In the genomic region with DNA sequence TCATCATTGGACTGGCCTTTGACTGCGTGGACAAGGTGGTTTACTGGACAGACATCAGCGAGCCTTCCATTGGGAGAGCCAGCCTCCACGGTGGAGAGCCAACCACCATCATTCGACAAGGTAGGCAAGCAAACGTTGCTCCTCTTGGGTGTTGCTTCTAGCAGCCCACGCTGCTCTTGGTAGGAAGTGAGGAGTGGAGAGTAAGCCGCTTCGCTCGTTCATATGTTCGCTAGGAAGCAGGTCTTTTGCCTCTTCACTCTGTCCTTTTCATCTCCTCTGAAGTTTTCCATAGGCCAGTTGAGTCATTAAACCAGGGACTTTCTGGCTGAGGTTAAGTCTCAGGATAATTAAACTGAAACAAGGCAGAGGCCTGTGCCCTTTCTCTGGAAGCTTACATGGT, we compare ENCODE assay signal across 26 mouse cellular contexts.
DNase-seq lines count a peak whose midpoint lies in the region; ATAC-seq and TF ChIP-seq lines count a peak whose summit lies in the region.
"Had no signal": no experiment of that assay in that cellular context is flagged by ENCODE, and none has a peak within 500 bp of the region (broad histone marks: within the 10 kb centered on the region; RNA-seq: fewer than 3 reads in every experiment).

No protein-coding gene starts in this region.

- peaks cover 43% of the 10 kb centered on the region for H3K36me3 ChIP-seq in kidney, embryonic 15.5 days
- H3K36me3 ChIP-seq: forebrain, embryonic 12.5 days; forebrain, embryonic 15.5 days had no signal

- peak overlapping the region; percentile 83 for H3K27ac ChIP-seq in gastrocnemius, adult 2 months
- peak overlapping the region; percentile 87; the same call in 1 of the 2 replicates for H3K27ac ChIP-seq in kidney, embryonic 15.5 days
- H3K27ac ChIP-seq: embryonic facial prominence, embryonic 12.5 days; embryonic facial prominence, embryonic 15.5 days; forebrain, embryonic 12.5 days; forebrain, embryonic 15.5 days; heart, embryonic 10.5 days; heart, embryonic 13.5 days; hindbrain, embryonic 14.5 days; hindbrain, postnatal 0 days had no signal

- H3K4me2 ChIP-seq in kidney, embryonic 15.5 days = no peak overlapping the region
- H3K4me2 ChIP-seq: embryonic facial prominence, embryonic 12.5 days; embryonic facial prominence, embryonic 15.5 days; forebrain, embryonic 12.5 days; forebrain, embryonic 15.5 days; heart, embryonic 13.5 days; hindbrain, embryonic 14.5 days had no signal

- H3K9ac ChIP-seq in kidney, embryonic 15.5 days = no peak overlapping the region
- H3K9ac ChIP-seq: embryonic facial prominence, embryonic 12.5 days; embryonic facial prominence, embryonic 15.5 days; forebrain, embryonic 12.5 days; forebrain, embryonic 15.5 days; heart, embryonic 13.5 days; hindbrain, embryonic 14.5 days had no signal

- peaks cover 22% of the 10 kb centered on the region for H3K4me1 ChIP-seq in kidney, embryonic 15.5 days
- H3K4me1 ChIP-seq: embryonic facial prominence, embryonic 12.5 days; embryonic facial prominence, embryonic 15.5 days; forebrain, embryonic 12.5 days; forebrain, embryonic 15.5 days; heart, embryonic 10.5 days had no signal

- intact Hi-C loops in gastrocnemius, adult 2 months (cut with DNase I) = no loop called here
- intact Hi-C loops in gastrocnemius, postnatal 14 days (cut with DNase I; ENCODE audit: low total_unique reads) = no loop called here

- H3K4me3 ChIP-seq in gastrocnemius, adult 2 months = no peak overlapping the region
- H3K4me3 ChIP-seq in kidney, embryonic 15.5 days (replicated peaks) = no peak overlapping the region
- H3K4me3 ChIP-seq: embryonic facial prominence, embryonic 12.5 days; embryonic facial prominence, embryonic 15.5 days; erythroblast, embryonic 14.5 days; forebrain, embryonic 12.5 days; forebrain, embryonic 15.5 days; heart, embryonic 10.5 days; heart, embryonic 13.5 days had no signal

- TF ChIP-seq CTCF in gastrocnemius, adult 2 months (IDR thresholded peaks at IDR 0.05) = no peak

- no peak for ATAC-seq in kidney, embryonic 15.5 days (replicated peaks; ENCODE audit: low FRiP score)
- ATAC-seq in activated CD4-positive, CD25-positive, alpha-beta regulatory T cell, adult 4 months = peak; percentile 73
- peak; percentile 83 for ATAC-seq in inflammation-experienced regulatory T-cells, adult 6 months
- ATAC-seq: forebrain, embryonic 15.5 days; hindbrain, postnatal 0 days had no signal

- H3K27me3 ChIP-seq in kidney, embryonic 15.5 days = no peaks in the 10 kb centered on the region
- H3K27me3 ChIP-seq: embryonic facial prominence, embryonic 12.5 days; embryonic facial prominence, embryonic 15.5 days; forebrain, embryonic 12.5 days; forebrain, embryonic 15.5 days; heart, embryonic 13.5 days had no signal

- no peaks in the 10 kb centered on the region for H3K9me3 ChIP-seq in kidney, embryonic 15.5 days (replicated peaks)
- H3K9me3 ChIP-seq: embryonic facial prominence, embryonic 12.5 days; embryonic facial prominence, embryonic 15.5 days; forebrain, embryonic 12.5 days; forebrain, embryonic 15.5 days; heart, embryonic 10.5 days; heart, embryonic 13.5 days had no signal

- WGBS in kidney, embryonic 15.5 days = 92% methylated on average over 10 of the region's 10 CpGs

- no peak for DNase-seq in gastrocnemius, adult 2 months
- DNase-seq in gastrocnemius, postnatal 14 days = no peak
- no peak for DNase-seq in kidney, adult 8-10 months
- no peak for DNase-seq in left cerebral cortex, adult 9 months (ENCODE audit: low spot score in 2 of 2)
- DNase-seq: adrenal gland, postnatal 10 days; adrenal gland, postnatal 36 days; cerebellum, adult 11 months; cerebellum, adult 2 months; cerebellum, adult 9-11 months; cerebellum, postnatal 25 days; gastrocnemius, postnatal 10 days; heart, adult 18-20 months; heart, postnatal 14 days; heart, postnatal 4 days had no signal
